Mouse (Mus musculus) brain, embryonic 14.5 days (tissue): ENCODE results near the gene Cox6b1.

Experiments
- CTCF ChIP-seq: fragments of 200-500 bp; IDR thresholded peaks from 2 replicates; pipeline ENCODE4 v1.5.1; 2012; ENCODE audit warnings: inconsistent platforms, mild to moderate bottlenecking, moderate library complexity, borderline replicate concordance; ENCODE audit not compliant: insufficient read depth, insufficient read length; ENCODE audit errors: extremely low read depth
- POLR2A ChIP-seq: fragments of 200-500 bp; IDR thresholded peaks from 2 replicates; pipeline ENCODE4 v1.6.1; 2012; ENCODE audit warnings: mild to moderate bottlenecking, inconsistent platforms, borderline replicate concordance; ENCODE audit not compliant: poor library complexity, insufficient read depth, insufficient read length, severe bottlenecking; ENCODE audit errors: extremely low read depth

DNA sequence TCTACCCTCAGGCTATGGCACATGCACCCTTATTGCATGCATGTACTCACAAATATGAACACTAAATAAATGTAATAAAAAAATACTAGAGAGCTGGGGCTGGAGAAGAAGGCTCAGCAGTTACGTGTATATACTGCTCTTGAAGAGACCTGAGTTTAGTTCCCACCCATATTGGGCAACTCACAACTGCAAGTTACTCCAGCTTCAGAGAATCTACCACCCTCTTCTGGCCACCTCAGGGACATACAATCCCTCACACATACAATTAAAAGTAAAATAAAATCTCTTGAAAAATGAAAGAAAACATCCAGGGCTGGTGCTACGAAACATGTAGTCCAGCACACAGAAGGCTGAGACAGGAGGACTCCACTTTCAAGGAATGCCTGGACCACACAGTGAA lies 11.5 kb downstream of the Cox6b1 start:
- no peak for TF ChIP-seq POLR2A
- TF ChIP-seq CTCF, result peak; percentile 7; the same call in 1 of the 2 replicates
